Mouse (Mus musculus): Measurements from ENCODE around the gene Gm49373. TPM values are rescaled to one million over a fixed set of nuclear protein-coding genes. Genes with fewer than 3 reads are reported as not detected.

Gm49373 gene
- polyA plus RNA-seq, 1 experiment from 2014 or later: 0.41 TPM

- WGBS: 73% methylated on average over 6 of the region's 6 CpGs
- Histone ChIP-seq H3K9me3 (replicated peaks; ENCODE audit: control insufficient read depth, low read length) (no peaks in the 10 kb centered on the region), H3K4me1 (ENCODE audit: control insufficient read depth, insufficient read depth, low read length) (peaks cover 8% of the 10 kb centered on the region), H3K36me3 (ENCODE audit: control insufficient read depth, insufficient read depth, low read length) (no peaks in the 10 kb centered on the region), H3K4me3 (ENCODE audit: low read depth, low read length) (no peak overlapping the region), H3K9ac (ENCODE audit: low read length) (no peak overlapping the region), H3K27me3 (replicated peaks; ENCODE audit: control insufficient read depth, insufficient read depth, low read length) (peaks cover 44% of the 10 kb centered on the region), H3K4me2 (ENCODE audit: low read length) (no peak overlapping the region), H3K27ac (ENCODE audit: low read depth, low read length) (no peak overlapping the region)
- no peak for DNase-seq (ENCODE audit: low spot score)
- no peak for ATAC-seq
Observed at GRCm38 (mm10) chr9:21028560-21029110, 44.3 kb downstream of the Gm49373 start.

DNA sequence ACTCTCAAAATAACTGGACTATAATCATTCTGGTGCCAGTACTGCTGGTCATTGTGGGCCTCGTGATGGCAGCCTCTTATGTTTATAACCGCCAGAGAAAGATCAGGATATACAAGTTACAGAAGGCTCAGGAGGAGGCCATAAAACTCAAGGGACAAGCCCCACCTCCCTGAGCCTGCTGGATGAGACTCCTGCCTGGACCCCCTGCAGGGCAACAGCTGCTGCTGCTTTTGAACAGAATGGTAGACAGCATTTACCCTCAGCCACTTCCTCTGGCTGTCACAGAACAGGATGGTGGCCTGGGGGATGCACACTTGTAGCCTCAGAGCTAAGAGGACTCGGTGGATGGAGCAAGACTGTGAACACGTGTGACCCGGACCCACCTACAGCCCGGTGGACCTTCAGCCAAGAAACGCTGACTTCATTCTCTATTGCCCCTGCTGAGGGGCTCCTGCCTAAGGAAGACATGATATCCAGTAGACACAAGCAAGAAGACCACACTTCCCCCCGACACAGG is 45.1 kb downstream of the Gm49373 start:
- H3K27ac ChIP-seq (ENCODE audit: low read depth, low read length): no peak overlapping the region
- no peak for ATAC-seq
- H3K36me3 ChIP-seq (ENCODE audit: control insufficient read depth, insufficient read depth, low read length): no peaks in the 10 kb centered on the region
- peaks cover 3% of the 10 kb centered on the region for H3K4me1 ChIP-seq (ENCODE audit: control insufficient read depth, insufficient read depth, low read length)
- H3K27me3 ChIP-seq (replicated peaks; ENCODE audit: control insufficient read depth, insufficient read depth, low read length): peaks cover 35% of the 10 kb centered on the region
- DNase-seq (ENCODE audit: low spot score): no peak
- no peak overlapping the region for H3K4me2 ChIP-seq (ENCODE audit: low read length)
- no peaks in the 10 kb centered on the region for H3K9me3 ChIP-seq (replicated peaks; ENCODE audit: control insufficient read depth, low read length)
- 62% methylated on average over 8 of the region's 8 CpGs for WGBS
- H3K9ac ChIP-seq (ENCODE audit: low read length): no peak overlapping the region
- H3K4me3 ChIP-seq (ENCODE audit: low read depth, low read length): no peak overlapping the region

DNA sequence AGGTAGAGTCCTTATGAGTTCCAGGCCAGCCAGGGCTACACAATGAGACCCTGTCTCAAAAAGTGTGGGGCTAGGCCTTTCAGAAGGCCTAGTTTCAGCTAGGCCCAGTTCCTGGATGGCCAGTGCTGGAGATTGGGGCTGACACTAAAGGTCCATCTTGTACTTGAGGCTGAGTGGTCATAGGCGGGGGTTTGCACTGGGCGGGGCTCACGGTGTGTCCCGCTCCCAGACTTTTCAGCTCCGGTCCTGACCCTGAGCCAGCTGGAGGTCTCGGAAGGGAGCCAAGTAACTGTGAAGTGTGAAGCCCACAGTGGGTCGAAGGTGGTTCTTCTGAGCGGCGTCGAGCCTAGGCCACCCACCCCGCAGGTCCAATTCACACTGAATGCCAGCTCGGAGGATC is 46.0 kb downstream of the Gm49373 start:
- no peak for ATAC-seq
- peaks cover 26% of the 10 kb centered on the region for H3K27me3 ChIP-seq (replicated peaks; ENCODE audit: control insufficient read depth, insufficient read depth, low read length)
- no peak overlapping the region for H3K27ac ChIP-seq (ENCODE audit: low read depth, low read length)
- H3K4me1 ChIP-seq (ENCODE audit: control insufficient read depth, insufficient read depth, low read length): peaks cover 2% of the 10 kb centered on the region; the same call in 1 of the 2 replicates
- no peak overlapping the region for H3K9ac ChIP-seq (ENCODE audit: low read length)
- no peak overlapping the region for H3K4me2 ChIP-seq (ENCODE audit: low read length)
- no peak overlapping the region for H3K4me3 ChIP-seq (ENCODE audit: low read depth, low read length)
- H3K36me3 ChIP-seq (ENCODE audit: control insufficient read depth, insufficient read depth, low read length): no peaks in the 10 kb centered on the region
- no peaks in the 10 kb centered on the region for H3K9me3 ChIP-seq (replicated peaks; ENCODE audit: control insufficient read depth, low read length)
- no peak for DNase-seq (ENCODE audit: low spot score)
- 88% methylated on average over 12 of the region's 12 CpGs for whole genome bisulfite sequencing

GRCm38 (mm10) chr9:21025258-21025810 is 47.6 kb downstream of the Gm49373 start:
- Histone ChIP-seq H3K4me3 (ENCODE audit: low read depth, low read length) (no peak overlapping the region), H3K9ac (ENCODE audit: low read length) (no peak overlapping the region), H3K4me2 (ENCODE audit: low read length) (no peak overlapping the region), H3K27ac (ENCODE audit: low read depth, low read length) (no peak overlapping the region), H3K27me3 (replicated peaks; ENCODE audit: control insufficient read depth, insufficient read depth, low read length) (peaks cover 18% of the 10 kb centered on the region), H3K9me3 (replicated peaks; ENCODE audit: control insufficient read depth, low read length) (no peaks in the 10 kb centered on the region), H3K4me1 (ENCODE audit: control insufficient read depth, insufficient read depth, low read length) (peaks cover 2% of the 10 kb centered on the region; the same call in 1 of the 2 replicates), H3K36me3 (ENCODE audit: control insufficient read depth, insufficient read depth, low read length) (no peaks in the 10 kb centered on the region)
- WGBS: 77% methylated on average over 19 of the region's 19 CpGs
- no peak for ATAC-seq
- no peak for DNase-seq (ENCODE audit: low spot score)

GRCm38 (mm10) chr9:21022726-21023125 is 50.2 kb downstream of the Gm49373 start:
- H3K9me3 ChIP-seq (replicated peaks; ENCODE audit: control insufficient read depth, low read length): no peaks in the 10 kb centered on the region
- no peak overlapping the region for H3K4me3 ChIP-seq (ENCODE audit: low read depth, low read length)
- H3K27ac ChIP-seq (ENCODE audit: low read depth, low read length): no peak overlapping the region
- no peaks in the 10 kb centered on the region for H3K4me1 ChIP-seq (ENCODE audit: control insufficient read depth, insufficient read depth, low read length)
- WGBS: 65% methylated on average over 1 of the region's 1 CpGs
- DNase-seq (ENCODE audit: low spot score) (no peak), ATAC-seq (no peak)
- no peak overlapping the region for H3K4me2 ChIP-seq (ENCODE audit: low read length)
- H3K36me3 ChIP-seq (ENCODE audit: control insufficient read depth, insufficient read depth, low read length): no peaks in the 10 kb centered on the region
- H3K27me3 ChIP-seq (replicated peaks; ENCODE audit: control insufficient read depth, insufficient read depth, low read length): no peaks in the 10 kb centered on the region
- H3K9ac ChIP-seq (ENCODE audit: low read length): no peak overlapping the region

DNA sequence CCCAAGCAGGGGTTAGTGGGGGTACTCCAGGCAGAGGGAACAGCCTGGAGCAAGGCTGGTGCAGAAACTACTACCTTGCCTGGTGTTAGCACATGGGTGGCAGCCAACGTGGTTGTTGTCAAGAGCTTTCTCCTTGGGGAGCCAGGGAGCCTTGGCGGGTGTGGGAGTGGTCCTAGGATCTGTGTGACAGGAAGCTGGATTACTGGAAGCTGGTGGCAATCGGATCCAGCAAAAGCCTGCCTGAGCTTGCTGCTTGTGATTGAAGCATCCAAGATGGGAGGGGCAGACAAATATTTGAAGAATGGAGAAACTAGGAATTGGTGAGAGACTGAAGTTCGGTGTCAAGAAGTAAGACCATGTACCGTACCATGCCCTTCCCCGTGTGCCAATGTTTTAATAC is 50.6 kb downstream of the Gm49373 start:
- no peaks in the 10 kb centered on the region for H3K9me3 ChIP-seq (replicated peaks; ENCODE audit: control insufficient read depth, low read length)
- H3K9ac ChIP-seq (ENCODE audit: low read length): no peak overlapping the region
- DNase-seq (ENCODE audit: low spot score) (no peak), ATAC-seq (no peak)
- no peaks in the 10 kb centered on the region for H3K4me1 ChIP-seq (ENCODE audit: control insufficient read depth, insufficient read depth, low read length)
- peaks cover 4% of the 10 kb centered on the region for H3K27me3 ChIP-seq (replicated peaks; ENCODE audit: control insufficient read depth, insufficient read depth, low read length)
- H3K27ac ChIP-seq (ENCODE audit: low read depth, low read length): no peak overlapping the region
- no peaks in the 10 kb centered on the region for H3K36me3 ChIP-seq (ENCODE audit: control insufficient read depth, insufficient read depth, low read length)
- H3K4me2 ChIP-seq (ENCODE audit: low read length): no peak overlapping the region
- no peak overlapping the region for H3K4me3 ChIP-seq (ENCODE audit: low read depth, low read length)
- 64% methylated on average over 6 of the region's 6 CpGs for WGBS

GRCm38 (mm10) chr9:21021363-21021762 is 51.5 kb downstream of the Gm49373 start:
- H3K4me2 ChIP-seq (ENCODE audit: low read length): no peak overlapping the region
- WGBS: 74% methylated on average over 3 of the region's 3 CpGs
- no peak for DNase-seq (ENCODE audit: low spot score)
- H3K36me3 ChIP-seq (ENCODE audit: control insufficient read depth, insufficient read depth, low read length): no peaks in the 10 kb centered on the region
- no peak overlapping the region for H3K9ac ChIP-seq (ENCODE audit: low read length)
- no peaks in the 10 kb centered on the region for H3K9me3 ChIP-seq (replicated peaks; ENCODE audit: control insufficient read depth, low read length)
- no peak overlapping the region for H3K27ac ChIP-seq (ENCODE audit: low read depth, low read length)
- H3K4me3 ChIP-seq (ENCODE audit: low read depth, low read length): no peak overlapping the region
- H3K27me3 ChIP-seq (replicated peaks; ENCODE audit: control insufficient read depth, insufficient read depth, low read length): peaks cover 13% of the 10 kb centered on the region
- H3K4me1 ChIP-seq (ENCODE audit: control insufficient read depth, insufficient read depth, low read length): no peaks in the 10 kb centered on the region
- no peak for ATAC-seq

GRCm38 (mm10) chr9:21018600-21018999 is 54.3 kb downstream of the Gm49373 start:
- WGBS: 76% methylated on average over 2 of the region's 2 CpGs
- Histone ChIP-seq H3K4me2 (ENCODE audit: low read length) (no peak overlapping the region), H3K4me1 (ENCODE audit: control insufficient read depth, insufficient read depth, low read length) (no peaks in the 10 kb centered on the region), H3K36me3 (ENCODE audit: control insufficient read depth, insufficient read depth, low read length) (no peaks in the 10 kb centered on the region), H3K27me3 (replicated peaks; ENCODE audit: control insufficient read depth, insufficient read depth, low read length) (peaks cover 38% of the 10 kb centered on the region), H3K27ac (ENCODE audit: low read depth, low read length) (no peak overlapping the region), H3K4me3 (ENCODE audit: low read depth, low read length) (no peak overlapping the region), H3K9ac (ENCODE audit: low read length) (no peak overlapping the region), H3K9me3 (replicated peaks; ENCODE audit: control insufficient read depth, low read length) (no peaks in the 10 kb centered on the region)
- ATAC-seq (no peak), DNase-seq (ENCODE audit: low spot score) (no peak)

DNA sequence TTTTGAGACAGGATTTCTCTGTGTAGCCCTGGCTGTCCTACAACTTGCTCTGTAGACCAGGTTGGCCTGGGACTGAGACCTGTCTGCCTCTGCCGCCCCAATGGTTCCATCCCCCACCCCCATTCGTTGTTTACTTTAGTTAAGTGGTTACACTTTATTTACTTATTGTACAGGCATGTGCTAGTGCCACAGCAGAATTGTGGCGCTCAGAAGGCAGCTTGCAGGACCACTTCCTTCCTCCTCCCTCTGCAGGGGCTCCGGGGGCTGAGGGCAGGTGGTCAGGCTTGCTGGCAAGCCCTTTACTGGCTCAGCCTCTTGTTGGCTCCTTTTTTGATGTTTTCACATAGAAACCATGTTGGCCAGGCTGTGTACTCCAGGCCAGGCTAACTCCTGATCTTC is 55.7 kb downstream of the Gm49373 start:
- Histone ChIP-seq H3K4me1 (ENCODE audit: control insufficient read depth, insufficient read depth, low read length) (no peaks in the 10 kb centered on the region), H3K9ac (ENCODE audit: low read length) (no peak overlapping the region), H3K4me3 (ENCODE audit: low read depth, low read length) (no peak overlapping the region), H3K27me3 (replicated peaks; ENCODE audit: control insufficient read depth, insufficient read depth, low read length) (peaks cover 38% of the 10 kb centered on the region), H3K36me3 (ENCODE audit: control insufficient read depth, insufficient read depth, low read length) (no peaks in the 10 kb centered on the region), H3K4me2 (ENCODE audit: low read length) (no peak overlapping the region), H3K27ac (ENCODE audit: low read depth, low read length) (no peak overlapping the region), H3K9me3 (replicated peaks; ENCODE audit: control insufficient read depth, low read length) (no peaks in the 10 kb centered on the region)
- ATAC-seq (no peak), DNase-seq (ENCODE audit: low spot score) (no peak)
- WGBS: 29% methylated on average over 4 of the region's 4 CpGs

Data from forebrain, embryonic 14.5 days (tissue).